Mouse (Mus musculus) midbrain, embryonic 13.5 days (tissue): Measurements from ENCODE around the gene Bsg. TPM values are rescaled to one million over a fixed set of nuclear protein-coding genes. Genes with fewer than 3 reads are reported as not detected.
A peak's percentile ranks its signal among the peaks of the same experiment; 100 is the strongest.

ENCODE experiments used
- ATAC-seq: fragments of 200-750 bp; cut with Nextera tagmentation; 2 replicates; pipeline ENCODE4 v1.8.0; 2017; ENCODE audit warnings: mild to moderate bottlenecking, moderate TSS enrichment, moderate library complexity
- H3K27ac ChIP-seq: fragments of 300-500 bp; sonication (generic); 2 replicates; pipeline ENCODE4 v1.5.1; 2015; ENCODE audit warnings: inconsistent platforms, mild to moderate bottlenecking, moderate library complexity
- H3K27me3 ChIP-seq: fragments of 300-500 bp; sonication (generic); 2 replicates; pipeline ENCODE4 v1.6.1; 2015; ENCODE audit warnings: mild to moderate bottlenecking, inconsistent platforms
- H3K36me3 ChIP-seq: fragments of 300-500 bp; sonication (generic); 2 replicates; pipeline ENCODE4 v1.6.1; 2015; ENCODE audit warnings: mild to moderate bottlenecking, inconsistent platforms
- H3K4me1 ChIP-seq: fragments of 300-500 bp; sonication (generic); replicated peaks from 2 replicates; pipeline ENCODE4 v1.6.1; 2015; ENCODE audit warnings: inconsistent platforms
- H3K4me2 ChIP-seq: fragments of 300-500 bp; sonication (generic); replicated peaks from 2 replicates; pipeline ENCODE4 v1.6.1; 2015; ENCODE audit warnings: moderate library complexity, mild to moderate bottlenecking, inconsistent platforms
- H3K4me3 ChIP-seq: fragments of 300-500 bp; sonication (generic); replicated peaks from 2 replicates; pipeline ENCODE4 v1.5.1; 2015; ENCODE audit warnings: mild to moderate bottlenecking, inconsistent platforms
- H3K9ac ChIP-seq: fragments of 300-500 bp; sonication (generic); replicated peaks from 2 replicates; pipeline ENCODE4 v1.6.1; 2015; ENCODE audit warnings: mild to moderate bottlenecking, inconsistent platforms
- H3K9me3 ChIP-seq: fragments of 300-500 bp; sonication (generic); 2 replicates; pipeline ENCODE4 v1.6.1; 2016; ENCODE audit warnings: mild to moderate bottlenecking, inconsistent platforms
- WGBS: fragments of 180-500 bp; shearing (Covaris S2); methylation state at CpG from one replicate; pipeline ENCODE4 v1.1.7; 2015; 5-methylcytosine and 5-hydroxymethylcytosine counted together
- polyA plus RNA-seq: library from polyadenylated mRNA; unstranded; fragments of >200 nt; fragmentation: Nextera tagmentation; extraction: Ambion mirVana; gene quantifications from 2 replicates; pipeline ENCODE4 v1.2.1, GENCODE M21; 2015

The Bsg gene
- polyA plus RNA-seq, 1 experiment from 2014 or later: 608 TPM

GRCm38 (mm10) chr10:79709307-79709706 lies 5.0 kb downstream of the Bsg start:
- Histone ChIP-seq H3K4me1 (peaks cover 35% of the 10 kb centered on the region), H3K9me3 (no peaks in the 10 kb centered on the region), H3K4me3 (no peak overlapping the region), H3K4me2 (no peak overlapping the region), H3K9ac (no peak overlapping the region), H3K27me3 (0 out of 2 replicates have a peak, but pooled peaks cover 7% of the 10 kb centered on the region), H3K36me3 (peaks cover 40% of the 10 kb centered on the region), H3K27ac (no peak overlapping the region)
- 82% methylated on average over 7 of the region's 7 CpGs for WGBS
- ATAC-seq: no peak

DNA sequence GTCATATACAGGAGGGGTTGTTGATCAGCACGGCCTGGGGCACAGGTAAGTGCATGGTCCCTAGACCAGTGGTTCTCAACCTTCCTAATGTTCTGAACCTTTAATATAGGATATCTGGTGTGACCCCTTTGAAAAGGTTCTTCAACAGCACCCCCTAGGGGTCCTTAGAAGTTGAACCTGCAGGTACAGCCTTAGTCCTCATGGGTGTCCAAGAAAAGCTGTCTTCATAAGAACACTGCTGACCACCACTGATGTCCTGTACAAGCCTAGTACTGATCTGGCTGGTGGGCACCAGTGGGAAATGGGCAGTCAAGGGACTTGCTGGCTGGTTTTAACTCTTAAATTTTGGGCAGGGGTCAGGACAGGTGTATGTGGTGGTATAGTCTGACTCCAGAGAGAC lies 7.7 kb downstream of the Bsg start:
- H3K4me1 ChIP-seq: peaks cover 21% of the 10 kb centered on the region
- no peak overlapping the region for H3K4me3 ChIP-seq
- H3K27ac ChIP-seq: no peak overlapping the region
- peaks cover 40% of the 10 kb centered on the region for H3K36me3 ChIP-seq
- 70% methylated on average over 1 of the region's 1 CpGs for WGBS
- peaks cover 33% of the 10 kb centered on the region for H3K27me3 ChIP-seq
- no peaks in the 10 kb centered on the region for H3K9me3 ChIP-seq
- no peak; the same call in 1 of the 2 replicates for ATAC-seq
- H3K9ac ChIP-seq: no peak overlapping the region
- H3K4me2 ChIP-seq: no peak overlapping the region

GRCm38 (mm10) chr10:79712499-79713126 lies 8.3 kb downstream of the Bsg start:
- H3K9me3 ChIP-seq: no peaks in the 10 kb centered on the region
- no peak overlapping the region for H3K27ac ChIP-seq
- no peak overlapping the region for H3K4me2 ChIP-seq
- H3K4me1 ChIP-seq: peaks cover 21% of the 10 kb centered on the region
- peaks cover 39% of the 10 kb centered on the region for H3K36me3 ChIP-seq
- H3K4me3 ChIP-seq: no peak overlapping the region
- WGBS: 12% methylated on average over 4 of the region's 6 CpGs
- peaks cover 38% of the 10 kb centered on the region for H3K27me3 ChIP-seq
- no peak overlapping the region for H3K9ac ChIP-seq
- peak; percentile 18; the same call in 1 of the 2 replicates for ATAC-seq

GRCm38 (mm10) chr10:79713163-79713562 lies 8.9 kb downstream of the Bsg start:
- H3K27ac ChIP-seq: no peak overlapping the region
- no peak overlapping the region for H3K9ac ChIP-seq
- no peak for ATAC-seq
- H3K9me3 ChIP-seq: no peaks in the 10 kb centered on the region
- H3K27me3 ChIP-seq: peaks cover 44% of the 10 kb centered on the region
- H3K4me3 ChIP-seq: no peak overlapping the region
- no peak overlapping the region for H3K4me2 ChIP-seq
- H3K36me3 ChIP-seq: peaks cover 37% of the 10 kb centered on the region
- 20% methylated on average over 1 of the region's 1 CpGs for WGBS
- peaks cover 22% of the 10 kb centered on the region for H3K4me1 ChIP-seq

GRCm38 (mm10) chr10:79714996-79715395 lies 10.7 kb downstream of the Bsg start:
- Histone ChIP-seq H3K36me3 (peaks cover 22% of the 10 kb centered on the region), H3K27me3 (peaks cover 62% of the 10 kb centered on the region)

DNA sequence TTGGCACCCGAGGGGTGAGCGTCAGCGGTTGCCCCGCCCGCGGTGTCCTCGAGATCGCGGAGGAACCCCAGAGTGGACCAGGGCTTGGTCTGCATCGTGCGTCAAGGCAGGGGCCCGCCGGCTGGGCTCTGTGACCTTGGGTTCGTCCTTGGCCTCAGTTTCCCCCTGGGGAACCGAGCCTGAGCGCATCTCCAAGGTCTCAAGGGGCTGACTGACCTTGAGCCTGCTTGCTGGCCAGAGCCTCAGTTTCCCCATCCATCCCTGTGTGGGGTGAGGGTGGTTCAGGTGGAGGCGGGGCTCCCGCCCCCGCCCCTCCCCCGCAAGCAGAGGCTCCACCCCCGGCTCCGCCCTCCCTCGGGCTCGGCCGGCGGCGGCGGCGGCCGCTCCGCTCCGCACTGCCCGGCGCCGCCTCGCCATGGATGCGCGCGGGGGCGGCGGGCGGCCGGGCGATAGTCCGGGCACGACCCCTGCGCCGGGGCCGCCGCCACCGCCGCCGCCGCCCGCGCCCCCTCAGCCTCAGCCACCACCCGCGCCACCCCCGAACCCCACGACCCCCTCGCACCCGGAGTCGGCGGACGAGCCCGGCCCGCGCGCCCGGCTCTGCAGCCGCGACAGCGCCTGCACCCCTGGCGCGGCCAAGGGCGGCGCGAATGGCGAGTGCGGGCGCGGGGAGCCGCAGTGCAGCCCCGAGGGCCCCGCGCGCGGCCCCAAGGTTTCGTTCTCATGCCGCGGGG lies 12.1 kb downstream of the Bsg start, which contains the start of gene Hcn2:
Gene Hcn2, plus strand, starts transcription at position 381 of the 734 bp plus-strand sequence.
- peak; percentile 43 for ATAC-seq
- Histone ChIP-seq H3K27ac (peak within 1 kb of the TSS; percentile 36; the same call in 1 of the 2 replicates), H3K36me3 (peaks cover 8% of the 10 kb centered on the region), H3K4me3 (peak within 1 kb of the TSS; percentile 60), H3K4me2 (peak within 1 kb of the TSS; percentile 92), H3K4me1 (peaks cover 21% of the 10 kb centered on the region), H3K9me3 (no peaks in the 10 kb centered on the region), H3K9ac (peak within 1 kb of the TSS; percentile 73), H3K27me3 (peaks cover 64% of the 10 kb centered on the region)
- 3% methylated on average over 48 of the region's 91 CpGs for WGBS

More at GRCm38 (mm10) chr10:79714996-79715395, 10.7 kb downstream of the Bsg start:
- Histone ChIP-seq H3K27ac (no peak overlapping the region), H3K9me3 (no peaks in the 10 kb centered on the region), H3K4me1 (peaks cover 21% of the 10 kb centered on the region), H3K9ac (no peak overlapping the region), H3K4me2 (no peak overlapping the region), H3K4me3 (no peak overlapping the region)
- ATAC-seq: no peak
- WGBS: 66% methylated on average over 4 of the region's 4 CpGs

DNA sequence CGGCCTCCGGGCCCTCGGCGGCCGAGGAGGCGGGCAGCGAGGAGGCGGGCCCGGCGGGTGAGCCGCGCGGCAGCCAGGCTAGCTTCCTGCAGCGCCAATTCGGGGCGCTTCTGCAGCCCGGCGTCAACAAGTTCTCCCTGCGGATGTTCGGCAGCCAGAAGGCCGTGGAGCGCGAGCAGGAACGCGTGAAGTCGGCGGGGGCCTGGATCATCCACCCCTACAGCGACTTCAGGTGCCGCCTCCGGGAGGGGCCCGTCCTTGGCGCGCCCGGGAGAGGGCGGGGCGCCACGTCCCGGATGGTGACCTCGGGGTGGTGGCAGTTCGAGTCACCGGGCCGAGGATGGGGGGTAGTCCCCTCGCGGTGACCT lies 12.7 kb downstream of the Bsg start:
- WGBS: under 1% methylated on average over 44 of the region's 44 CpGs
- H3K4me2 ChIP-seq: peak overlapping the region; percentile 92
- peak overlapping the region; percentile 73 for H3K9ac ChIP-seq
- H3K36me3 ChIP-seq: peaks cover 2% of the 10 kb centered on the region
- peaks cover 21% of the 10 kb centered on the region for H3K4me1 ChIP-seq
- ATAC-seq: peak; percentile 41
- no peaks in the 10 kb centered on the region for H3K9me3 ChIP-seq
- peaks cover 64% of the 10 kb centered on the region for H3K27me3 ChIP-seq
- H3K27ac ChIP-seq: peak overlapping the region; percentile 36; the same call in 1 of the 2 replicates
- H3K4me3 ChIP-seq: peak overlapping the region; percentile 60

GRCm38 (mm10) chr10:79717640-79718357 lies 13.5 kb downstream of the Bsg start:
- Histone ChIP-seq H3K9ac (peak overlapping the region; percentile 73), H3K9me3 (no peaks in the 10 kb centered on the region), H3K4me1 (peaks cover 21% of the 10 kb centered on the region), H3K27me3 (peaks cover 64% of the 10 kb centered on the region), H3K4me3 (peak overlapping the region; percentile 60), H3K27ac (no peak overlapping the region), H3K36me3 (no peaks in the 10 kb centered on the region), H3K4me2 (peak overlapping the region; percentile 92)
- WGBS: 6% methylated on average over 43 of the region's 43 CpGs
- 0 out of 2 replicates have a peak, but pooled peaks have one; percentile 11 for ATAC-seq

DNA sequence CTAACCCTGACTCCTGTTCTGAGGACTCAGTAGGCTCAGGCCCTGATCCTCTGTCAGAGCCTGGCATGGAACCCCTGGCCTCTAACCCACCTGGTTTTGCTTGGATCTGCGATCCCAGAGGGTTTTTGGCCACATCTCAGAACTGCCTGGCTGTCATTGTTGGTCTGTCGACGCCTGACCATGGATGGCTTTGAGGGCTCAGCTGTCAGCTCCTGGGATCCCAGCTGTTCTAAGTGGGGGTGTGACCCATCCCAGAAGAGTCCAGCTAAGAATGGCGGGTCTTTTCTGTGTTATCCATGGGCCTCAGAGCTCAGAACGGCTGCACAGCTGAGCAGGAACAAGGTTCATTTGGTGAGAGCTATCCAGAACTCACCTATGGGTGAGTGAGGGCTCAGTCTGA lies 16.8 kb downstream of the Bsg start:
- no peak for ATAC-seq
- no peak overlapping the region for H3K4me3 ChIP-seq
- no peaks in the 10 kb centered on the region for H3K9me3 ChIP-seq
- H3K27me3 ChIP-seq: peaks cover 41% of the 10 kb centered on the region
- H3K27ac ChIP-seq: no peak overlapping the region
- peaks cover 20% of the 10 kb centered on the region for H3K4me1 ChIP-seq
- H3K36me3 ChIP-seq: no peaks in the 10 kb centered on the region
- WGBS: 69% methylated on average over 5 of the region's 5 CpGs
- no peak overlapping the region for H3K4me2 ChIP-seq
- no peak overlapping the region for H3K9ac ChIP-seq

GRCm38 (mm10) chr10:79723047-79723446 lies 18.8 kb downstream of the Bsg start:
- H3K4me1 ChIP-seq: peaks cover 2% of the 10 kb centered on the region; the same call in 1 of the 2 replicates
- H3K4me3 ChIP-seq: no peak overlapping the region
- H3K4me2 ChIP-seq: no peak overlapping the region
- no peaks in the 10 kb centered on the region for H3K9me3 ChIP-seq
- no peak overlapping the region for H3K9ac ChIP-seq
- ATAC-seq: no peak
- H3K27me3 ChIP-seq: peaks cover 22% of the 10 kb centered on the region
- 58% methylated on average over 6 of the region's 6 CpGs for WGBS
- no peak overlapping the region for H3K27ac ChIP-seq
- H3K36me3 ChIP-seq: no peaks in the 10 kb centered on the region; the same call in 1 of the 2 replicates

- Histone ChIP-seq H3K27me3 (peaks cover 15% of the 10 kb centered on the region), H3K9me3 (no peaks in the 10 kb centered on the region), H3K4me3 (no peak overlapping the region), H3K36me3 (no peaks in the 10 kb centered on the region; the same call in 1 of the 2 replicates), H3K4me2 (no peak overlapping the region), H3K27ac (no peak overlapping the region), H3K9ac (no peak overlapping the region), H3K4me1 (no peaks in the 10 kb centered on the region)
- ATAC-seq: no peak
- WGBS: 90% methylated on average over 7 of the region's 7 CpGs
These were observed 19.4 kb downstream of the Bsg start for GRCm38 (mm10) chr10:79723692-79724091.

DNA sequence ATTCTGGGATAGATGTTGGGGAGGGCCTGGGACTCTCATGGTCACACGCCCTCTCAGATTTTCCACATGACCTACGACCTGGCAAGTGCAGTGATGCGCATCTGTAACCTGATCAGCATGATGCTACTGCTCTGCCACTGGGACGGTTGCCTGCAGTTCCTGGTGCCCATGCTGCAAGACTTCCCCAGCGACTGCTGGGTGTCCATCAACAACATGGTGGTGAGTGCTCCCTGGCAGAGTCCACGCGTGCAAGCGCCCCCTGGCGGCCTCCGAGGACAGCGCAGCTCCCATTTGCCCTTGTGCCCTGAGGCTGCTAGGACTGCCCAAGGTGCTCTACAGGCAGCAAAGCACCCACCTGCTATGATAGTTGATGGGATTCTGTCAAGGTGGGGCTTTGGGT lies 21.8 kb downstream of the Bsg start:
- 31% methylated on average over 11 of the region's 11 CpGs for WGBS
- H3K4me3 ChIP-seq: no peak overlapping the region
- H3K9ac ChIP-seq: no peak overlapping the region
- H3K27ac ChIP-seq: no peak overlapping the region
- H3K36me3 ChIP-seq: peaks cover 5% of the 10 kb centered on the region; the same call in 1 of the 2 replicates
- ATAC-seq: no peak
- no peaks in the 10 kb centered on the region for H3K4me1 ChIP-seq
- no peaks in the 10 kb centered on the region for H3K9me3 ChIP-seq
- H3K27me3 ChIP-seq: no peaks in the 10 kb centered on the region
- no peak overlapping the region for H3K4me2 ChIP-seq
